Mouse (Mus musculus) cerebellum, adult 9-11 months (tissue): ENCODE measurements around the gene Spata31.

Experiments
- DNase-seq: peaks from one replicate; pipeline ENCODE4 v3.0.0; 2022

The Spata31 gene

DNA sequence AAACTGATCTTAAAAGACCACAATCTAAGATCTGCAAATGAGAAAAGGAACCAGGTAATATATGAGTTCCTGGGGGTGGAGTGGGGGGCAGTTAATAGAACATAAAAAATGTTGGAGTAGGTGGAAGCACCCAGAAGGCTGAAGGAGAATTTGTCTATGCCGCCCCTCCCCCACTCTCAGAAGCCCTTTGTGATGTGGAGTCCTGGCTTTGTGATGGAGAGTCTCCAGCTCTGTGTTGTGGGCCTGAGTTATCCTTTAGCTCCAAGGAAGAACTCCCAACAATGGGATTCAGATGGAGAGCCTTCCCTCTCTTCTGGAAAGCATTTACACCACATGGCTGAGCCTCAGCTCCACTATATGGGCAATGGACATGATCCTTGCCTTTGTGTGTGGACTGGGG lies at the start of gene Spata31:
Gene Spata31, plus strand, starts transcription at position 216 of the 400 bp plus-strand sequence.
- DNase-seq = no peak

- no peak for DNase-seq
Observed at GRCm38 (mm10) chr13:64903132-64903531, 14.1 kb upstream of the Spata31 start.

DNA sequence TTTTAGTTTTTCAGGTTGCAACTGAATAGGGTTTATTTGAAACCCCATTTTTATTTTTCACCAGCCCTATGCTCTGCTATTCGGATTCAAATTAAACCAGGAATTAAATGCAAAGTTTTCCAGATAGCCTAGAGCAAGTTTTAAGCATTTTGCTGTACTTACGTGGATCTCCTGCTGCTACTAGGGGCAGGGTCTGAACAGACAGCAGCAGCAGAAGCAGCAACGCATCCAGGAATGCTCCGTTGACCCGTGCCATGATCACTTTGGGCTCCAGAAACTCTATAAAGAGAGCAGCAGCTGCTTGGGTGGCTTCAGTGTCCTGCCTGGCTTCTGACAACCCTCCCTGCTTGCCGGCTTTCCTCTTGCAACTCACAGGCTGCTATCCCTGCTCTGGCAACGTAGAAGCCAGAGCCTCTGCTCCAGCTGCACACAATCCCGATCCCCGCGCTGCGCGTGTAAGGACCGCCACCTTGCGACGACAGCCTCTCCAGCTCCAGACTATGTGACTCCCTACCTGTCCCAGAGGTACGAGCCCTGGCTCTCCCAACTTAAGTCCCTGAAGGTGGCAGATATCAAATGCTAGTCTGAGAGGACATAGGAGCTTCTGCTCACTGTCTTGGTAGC lies 13.5 kb upstream of the Spata31 start, which contains the start of gene Cntnap3:
Gene Cntnap3, minus strand, starts transcription at position 371 of the 624 bp plus-strand sequence.
- DNase-seq = no peak
